Mouse (Mus musculus) cerebellum, adult 8-10 months (tissue): ENCODE measurements around the gene Rd3.
A peak's percentile ranks its signal among the peaks of the same experiment; 100 is the strongest.

Experiments
- DNase-seq: peaks from one replicate; pipeline ENCODE4 v3.0.0; 2022

Gene Rd3

DNA sequence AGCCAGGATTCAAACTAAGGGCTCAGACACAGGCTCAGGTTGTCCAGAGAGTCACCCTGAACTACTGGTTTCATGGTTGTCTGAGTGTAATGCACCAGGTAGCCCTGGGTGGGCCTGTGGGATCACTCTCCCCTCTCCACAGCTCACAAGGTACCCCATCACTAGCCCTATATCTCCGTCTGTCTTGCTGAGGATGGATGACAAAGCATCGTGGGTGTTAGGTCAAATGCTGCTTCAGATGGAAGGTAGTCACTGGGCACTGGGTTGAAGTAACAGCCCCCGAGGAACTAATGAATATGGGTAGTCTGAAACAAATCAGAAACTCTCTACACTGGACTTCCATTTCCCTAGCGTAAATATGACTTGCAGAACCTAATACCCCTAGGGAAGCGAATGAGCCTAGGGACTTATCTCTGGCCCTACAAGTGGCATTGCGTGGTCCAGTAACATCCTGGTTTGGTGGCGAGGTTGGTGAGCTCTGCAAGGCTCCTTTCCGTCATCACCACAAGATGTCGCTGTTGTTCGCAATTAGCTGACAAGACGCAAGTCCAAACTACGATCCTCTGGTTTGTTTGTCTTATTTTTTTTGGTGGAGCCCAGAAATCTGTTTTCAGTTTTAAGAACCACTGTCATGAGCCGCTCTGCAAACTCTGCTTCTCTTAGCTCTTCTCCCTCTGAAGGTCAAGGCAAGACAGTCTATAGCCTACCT lies 12.2 kb upstream of the Rd3 start:
- DNase-seq, result peak; percentile 69

- DNase-seq, result no peak
Measured at GRCm38 (mm10) chr1:191969939-191970338, 7.2 kb upstream of the Rd3 start.

DNA sequence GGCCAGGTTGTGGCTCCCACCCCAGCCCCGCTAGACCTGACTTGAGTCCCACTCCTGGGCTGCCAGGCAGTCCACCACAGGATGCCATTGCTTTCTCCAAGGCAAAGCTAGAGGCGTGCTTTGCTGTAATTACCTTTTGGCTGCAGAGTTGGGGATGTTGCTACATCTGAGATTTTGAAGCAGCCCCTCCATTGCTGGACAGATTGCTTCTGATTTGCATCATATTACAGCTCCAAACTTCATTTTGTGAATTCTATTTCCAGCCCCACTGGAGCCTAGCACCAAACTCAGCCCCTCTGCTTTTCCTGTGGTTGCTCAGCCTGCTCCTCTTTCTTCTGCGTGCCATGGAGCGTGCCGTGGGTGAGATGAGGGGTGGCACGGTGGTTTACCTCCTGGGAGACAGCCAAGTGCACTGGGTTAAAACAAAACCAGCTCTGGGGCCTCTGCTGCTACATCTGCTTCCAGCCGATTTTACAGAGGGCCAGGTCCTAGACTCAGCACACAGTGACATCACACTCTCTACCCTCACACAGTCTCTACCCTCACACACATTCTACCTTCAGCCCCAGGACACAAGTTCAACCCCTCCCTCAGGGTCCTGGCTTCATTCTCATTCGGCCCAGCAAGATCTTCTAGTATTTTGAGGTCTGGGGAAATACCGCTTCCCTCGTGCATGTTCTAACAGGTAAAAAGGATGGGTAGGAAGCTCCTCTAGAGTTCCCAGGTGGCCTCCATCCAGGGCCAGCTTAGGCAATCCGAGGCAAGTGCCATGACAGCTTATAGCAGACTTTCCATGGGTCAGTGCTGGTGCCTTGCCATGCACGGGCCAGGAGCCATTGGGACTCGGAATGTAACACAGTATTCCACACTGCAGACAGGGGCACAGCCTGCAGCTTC lies 2.4 kb upstream of the Rd3 start:
- no peak for DNase-seq

GRCm38 (mm10) chr1:191981426-191982102 lies 4.4 kb downstream of the Rd3 start:
- no peak for DNase-seq

GRCm38 (mm10) chr1:191986674-191987480 lies 9.7 kb downstream of the Rd3 start:
- no peak for DNase-seq

GRCm38 (mm10) chr1:191987481-191987769 lies 10.3 kb downstream of the Rd3 start:
- DNase-seq, result no peak

DNA sequence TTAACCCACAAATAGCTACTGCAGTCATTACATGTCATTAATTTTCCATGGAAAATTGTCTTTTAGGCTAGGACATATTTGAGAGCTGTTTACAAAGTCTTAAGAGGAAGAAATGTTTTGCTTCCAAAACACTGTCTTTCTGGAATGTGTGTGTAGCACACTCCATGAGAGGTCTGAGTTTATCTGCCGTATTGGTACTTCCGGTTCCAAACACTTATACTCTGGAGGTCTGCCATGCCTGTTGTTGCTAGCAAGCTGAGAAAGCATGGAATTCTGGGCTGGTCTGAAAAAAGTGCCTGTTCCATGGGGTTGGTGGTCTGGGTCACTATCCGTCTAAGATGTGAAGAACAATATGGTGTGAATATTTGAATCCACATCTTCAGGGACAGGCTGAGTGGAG lies 11.5 kb downstream of the Rd3 start:
- no peak for DNase-seq

DNA sequence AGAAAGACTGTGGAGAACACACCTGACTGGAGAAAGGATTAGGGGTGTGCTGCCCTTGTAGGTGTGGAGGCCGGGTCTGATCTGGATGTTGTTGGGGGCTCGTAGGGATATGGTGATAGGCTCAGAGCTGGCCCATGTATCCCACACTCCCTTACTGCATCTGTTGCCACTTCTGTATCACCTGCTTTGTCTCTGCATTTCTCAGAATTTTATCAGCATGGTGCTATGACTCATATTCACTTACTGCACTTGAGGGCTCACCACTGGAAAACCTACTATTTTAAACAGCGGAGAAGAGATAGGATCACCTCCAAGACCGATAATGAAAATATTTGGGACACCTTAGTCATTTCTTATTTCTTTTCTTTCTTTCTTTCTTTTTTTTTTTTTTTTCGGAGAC lies 11.9 kb downstream of the Rd3 start:
- no peak for DNase-seq

GRCm38 (mm10) chr1:191989994-191990393 lies 12.8 kb downstream of the Rd3 start:
- peak; percentile 94 for DNase-seq

- DNase-seq, result no peak
Measured at GRCm38 (mm10) chr1:191992040-191992780, 15.0 kb downstream of the Rd3 start.

DNA sequence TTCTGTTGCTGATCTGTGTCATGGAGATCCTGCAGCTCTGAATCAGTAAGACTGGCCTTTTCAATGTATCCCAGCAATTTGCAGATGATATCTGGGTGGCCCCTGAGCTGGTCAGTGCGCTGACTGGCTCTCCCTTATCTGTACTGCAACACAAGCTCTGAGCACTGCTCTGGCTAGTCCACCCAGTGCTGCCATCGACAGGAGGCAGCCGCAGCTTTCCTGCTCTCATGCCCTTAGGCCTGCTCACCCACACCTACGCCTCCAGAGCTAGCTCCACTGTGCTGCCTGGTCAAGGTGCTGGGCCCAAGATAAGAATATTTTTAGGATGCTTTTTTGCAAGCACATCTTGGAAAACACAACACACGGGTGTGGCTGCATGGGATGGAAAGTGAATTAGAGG lies 17.3 kb downstream of the Rd3 start:
- DNase-seq, result no peak

DNA sequence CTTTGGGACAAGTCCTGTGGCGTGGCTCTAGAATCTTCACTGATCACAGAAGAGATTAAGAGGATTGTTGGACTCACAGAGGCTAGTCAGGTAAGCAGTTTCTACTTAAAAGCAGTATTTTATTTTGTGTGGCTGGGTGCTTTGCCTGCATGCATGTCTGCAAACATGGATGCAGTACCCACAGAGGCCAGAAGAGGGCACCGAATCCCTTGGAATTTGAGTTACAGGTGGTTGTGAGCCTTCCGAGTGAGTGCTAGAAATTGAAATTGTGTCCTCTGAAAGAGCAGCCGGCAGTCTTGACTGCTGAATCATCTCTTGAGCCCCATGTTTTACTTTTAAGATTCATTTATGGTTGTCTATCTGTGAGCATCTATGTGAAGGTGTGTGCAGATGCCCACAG lies 18.3 kb downstream of the Rd3 start:
- DNase-seq, result no peak

- DNase-seq, result no peak
Measured at GRCm38 (mm10) chr1:191995916-191996315, 18.7 kb downstream of the Rd3 start.

GRCm38 (mm10) chr1:191996621-191997185 lies 19.5 kb downstream of the Rd3 start:
- no peak for DNase-seq

DNA sequence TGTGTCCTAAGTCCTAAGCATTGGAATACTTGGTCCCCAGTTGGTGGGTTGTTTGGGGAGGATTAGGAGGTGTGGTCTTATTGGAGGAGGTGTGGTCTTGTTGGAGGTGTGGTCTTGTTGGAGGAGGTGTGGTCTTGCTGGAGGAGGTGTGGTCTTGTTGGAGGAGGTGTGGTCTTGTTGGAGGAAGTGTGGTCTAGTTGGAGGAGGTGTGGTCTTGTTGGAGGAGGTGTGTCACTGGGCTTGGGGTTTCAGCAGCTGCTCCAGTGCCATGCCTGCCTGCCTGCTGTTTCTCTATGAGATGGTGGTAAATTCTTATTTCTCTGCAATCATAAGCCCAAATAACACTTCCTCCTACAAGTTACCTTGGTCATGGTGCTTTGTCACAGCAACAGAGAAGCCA lies 21.9 kb downstream of the Rd3 start:
- DNase-seq, result no peak
